Mouse (Mus musculus) activated CD4-positive, CD25-positive, alpha-beta regulatory T cell, adult 4 months (primary cell): ENCODE results near the gene Hs3st4. TPM values are rescaled to one million over a fixed set of nuclear protein-coding genes. Genes with fewer than 3 reads are reported as not detected.

Experiments
- ATAC-seq: one replicate; pipeline ENCODE4 v1.8.0; 2017
- polyA plus RNA-seq, 2 experiments: library from polyadenylated mRNA; unstranded; fragments of 100-300 nt; shearing (Covaris generic); gene quantifications; one replicate each; pipeline ENCODE4 v1.2.1; 2017

Hs3st4 gene
- not detected for polyA plus RNA-seq

DNA sequence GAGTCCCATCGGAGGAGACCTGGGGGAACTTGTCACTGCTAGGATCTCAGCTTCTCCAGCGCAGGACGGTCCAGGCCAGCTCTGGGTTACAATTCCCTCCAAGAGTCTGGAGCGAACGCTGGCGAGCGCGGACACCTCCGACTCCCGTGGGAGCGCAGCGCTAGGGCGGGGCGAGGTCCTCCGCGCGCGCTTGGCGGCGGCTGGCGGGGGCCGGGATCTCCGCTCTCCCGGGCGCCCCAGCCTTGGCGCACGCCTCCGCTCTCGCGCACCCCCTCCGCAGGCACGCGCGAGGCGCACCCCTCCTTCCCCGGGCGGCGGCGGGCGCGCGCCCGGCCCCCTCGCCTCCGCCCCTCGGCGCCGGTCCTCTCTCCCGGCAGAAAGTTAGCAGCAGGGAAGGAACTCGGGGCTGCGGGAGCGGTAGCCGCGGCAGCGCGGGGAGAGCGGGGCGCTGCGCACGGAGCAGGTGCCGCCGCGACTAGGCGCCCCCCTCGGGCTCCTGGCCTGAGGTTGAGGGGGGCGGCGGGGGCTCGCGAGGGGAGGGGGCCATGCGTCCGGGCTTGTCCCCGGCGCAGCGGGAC is at the start of gene Hs3st4:
Gene Hs3st4, plus strand, starts transcription at position 409 of the 578 bp plus-strand sequence.
- no peak for ATAC-seq

DNA sequence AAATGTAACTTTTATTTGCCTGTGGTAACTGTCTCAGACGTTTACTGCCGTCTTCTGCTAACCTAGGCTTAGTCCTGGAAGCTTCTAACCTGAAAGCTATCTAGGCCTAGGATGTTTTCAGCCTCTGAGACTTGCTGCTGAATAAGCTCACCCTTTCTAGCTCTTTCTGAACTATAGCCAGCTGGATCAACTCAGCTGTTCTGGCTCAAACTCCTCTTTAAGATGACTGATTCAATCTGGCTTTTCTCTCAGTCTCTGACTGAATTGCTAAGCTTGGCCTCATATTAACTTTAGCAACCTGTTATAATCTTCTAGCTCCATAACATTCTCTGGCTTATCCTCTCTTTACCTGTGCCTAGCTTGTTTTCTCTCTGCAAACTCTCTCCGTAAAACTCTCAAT is 35.8 kb upstream of the Hs3st4 start:
- no peak for ATAC-seq

DNA sequence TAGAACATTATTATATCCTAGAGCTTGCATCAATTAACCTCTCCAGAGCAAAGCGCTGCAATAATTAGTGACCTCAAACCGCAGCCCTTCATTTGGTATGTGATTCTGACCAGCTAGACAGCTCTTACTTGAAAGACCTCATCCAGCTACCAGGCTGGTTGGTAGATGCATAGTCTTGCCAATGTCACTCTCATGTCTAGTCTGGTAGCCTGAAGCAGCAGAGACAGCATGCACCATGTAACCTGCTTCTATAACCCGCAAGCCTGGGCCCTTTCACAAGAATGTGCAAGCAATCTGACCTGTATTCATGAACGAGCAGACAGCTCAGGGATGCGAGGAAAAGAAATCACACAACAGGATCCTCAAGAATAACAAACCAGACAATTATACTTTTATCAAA is 19.6 kb upstream of the Hs3st4 start:
- no peak for ATAC-seq

DNA sequence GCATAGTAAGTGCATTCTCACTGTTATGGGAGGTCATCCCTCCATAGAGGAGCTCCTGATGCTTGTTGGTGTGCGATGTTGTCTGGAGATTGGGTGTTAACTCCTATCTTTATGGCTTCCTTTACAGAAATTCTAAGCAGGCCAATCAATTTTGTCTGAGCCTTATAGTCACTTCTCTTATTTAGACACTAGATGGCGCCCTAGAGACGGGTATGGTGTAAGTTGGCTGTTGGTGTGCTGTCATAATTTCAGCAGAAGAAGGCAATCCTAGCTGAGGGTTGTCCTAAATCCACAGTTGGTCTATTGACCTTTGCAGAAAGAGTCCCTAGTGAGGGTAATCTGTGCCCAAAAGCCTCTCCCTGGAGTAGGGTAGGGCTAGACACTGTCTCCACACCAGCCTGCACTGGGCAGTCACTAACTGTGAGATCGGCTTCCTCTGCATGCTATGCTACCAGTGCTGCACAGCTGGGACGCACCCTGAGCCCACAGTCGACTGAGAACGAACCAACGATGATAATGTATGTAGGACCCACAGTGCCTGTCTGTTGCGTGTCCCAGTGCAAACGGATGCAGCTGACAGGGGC is 18.0 kb upstream of the Hs3st4 start:
- ATAC-seq, result no peak

DNA sequence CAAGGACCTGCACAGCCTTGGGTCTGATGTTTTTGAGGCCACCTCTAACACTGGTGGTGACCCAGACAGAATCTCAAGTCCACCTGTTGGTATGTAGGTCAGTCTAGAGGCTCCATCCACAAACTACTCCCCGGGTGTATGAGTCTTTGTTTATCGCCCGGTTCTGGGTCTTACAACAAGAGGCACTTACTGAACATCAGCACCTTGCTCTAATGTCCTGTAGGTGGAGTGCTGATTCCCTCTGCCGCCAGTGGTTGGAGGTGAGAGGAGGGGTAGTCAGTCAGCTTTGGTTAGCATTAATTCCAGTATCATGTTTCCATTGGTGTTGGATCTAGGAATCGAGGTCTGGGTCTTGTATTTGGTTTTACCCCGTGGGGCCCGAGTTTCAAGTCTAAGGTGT is 17.2 kb upstream of the Hs3st4 start:
- ATAC-seq, result no peak

DNA sequence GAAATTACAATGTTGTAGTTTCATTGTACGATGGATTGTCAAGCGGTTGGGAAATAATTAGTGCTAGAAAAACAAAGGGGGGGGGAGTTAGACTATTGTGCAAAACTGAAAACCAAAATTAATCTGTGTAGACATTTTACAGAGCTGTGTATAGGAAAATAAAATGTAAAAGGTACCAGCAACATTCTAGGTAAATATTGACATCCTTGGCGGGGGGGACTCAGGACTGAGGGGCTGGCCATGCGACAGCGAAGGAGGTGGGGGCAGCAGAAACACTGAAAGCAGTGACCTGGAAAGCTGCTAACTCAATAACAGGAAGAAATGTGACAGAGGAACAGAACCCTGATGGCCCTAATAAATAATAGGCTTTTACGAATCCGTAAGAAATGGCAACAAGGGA is 7.2 kb upstream of the Hs3st4 start:
- ATAC-seq, result no peak

DNA sequence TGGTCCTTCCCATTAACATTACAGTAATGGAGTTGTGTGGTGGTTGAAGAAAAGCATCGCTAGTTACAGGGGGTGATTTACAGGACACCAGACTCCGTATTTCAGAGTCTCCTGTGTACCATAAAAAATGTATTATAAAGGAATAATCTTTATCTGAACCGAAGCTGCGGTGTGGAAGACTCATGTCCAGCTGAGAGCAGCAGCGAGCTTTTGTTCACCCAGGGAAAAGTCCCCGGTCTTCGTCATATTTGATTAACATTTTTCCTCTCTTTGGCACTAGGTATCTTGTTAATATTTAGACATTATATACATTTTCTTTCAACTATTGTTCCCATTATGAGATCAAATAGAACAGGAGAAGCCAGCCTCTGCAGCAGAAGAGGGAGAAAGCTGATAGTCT is 1.2 kb upstream of the Hs3st4 start:
- ATAC-seq, result no peak

DNA sequence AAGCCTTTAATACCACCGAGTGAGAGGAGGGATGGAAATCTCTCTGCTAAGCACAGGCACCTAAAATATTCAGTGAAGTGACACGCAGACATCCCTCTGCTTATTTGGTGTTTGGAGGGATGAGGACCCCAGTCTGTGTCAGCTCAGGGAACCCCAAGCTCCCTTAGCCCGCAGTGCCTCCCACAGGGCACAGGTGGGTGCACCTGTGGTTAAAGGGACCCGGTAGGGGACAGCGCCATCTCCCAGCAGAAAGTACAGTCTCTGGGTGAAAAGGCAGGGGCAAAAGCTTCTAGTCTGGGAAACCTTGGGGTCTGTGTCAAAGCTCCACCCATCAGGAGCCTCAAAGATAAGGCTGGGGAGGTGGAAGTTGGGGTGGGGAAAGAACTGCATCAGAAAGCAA is 659 bp upstream of the Hs3st4 start:
- no peak for ATAC-seq

DNA sequence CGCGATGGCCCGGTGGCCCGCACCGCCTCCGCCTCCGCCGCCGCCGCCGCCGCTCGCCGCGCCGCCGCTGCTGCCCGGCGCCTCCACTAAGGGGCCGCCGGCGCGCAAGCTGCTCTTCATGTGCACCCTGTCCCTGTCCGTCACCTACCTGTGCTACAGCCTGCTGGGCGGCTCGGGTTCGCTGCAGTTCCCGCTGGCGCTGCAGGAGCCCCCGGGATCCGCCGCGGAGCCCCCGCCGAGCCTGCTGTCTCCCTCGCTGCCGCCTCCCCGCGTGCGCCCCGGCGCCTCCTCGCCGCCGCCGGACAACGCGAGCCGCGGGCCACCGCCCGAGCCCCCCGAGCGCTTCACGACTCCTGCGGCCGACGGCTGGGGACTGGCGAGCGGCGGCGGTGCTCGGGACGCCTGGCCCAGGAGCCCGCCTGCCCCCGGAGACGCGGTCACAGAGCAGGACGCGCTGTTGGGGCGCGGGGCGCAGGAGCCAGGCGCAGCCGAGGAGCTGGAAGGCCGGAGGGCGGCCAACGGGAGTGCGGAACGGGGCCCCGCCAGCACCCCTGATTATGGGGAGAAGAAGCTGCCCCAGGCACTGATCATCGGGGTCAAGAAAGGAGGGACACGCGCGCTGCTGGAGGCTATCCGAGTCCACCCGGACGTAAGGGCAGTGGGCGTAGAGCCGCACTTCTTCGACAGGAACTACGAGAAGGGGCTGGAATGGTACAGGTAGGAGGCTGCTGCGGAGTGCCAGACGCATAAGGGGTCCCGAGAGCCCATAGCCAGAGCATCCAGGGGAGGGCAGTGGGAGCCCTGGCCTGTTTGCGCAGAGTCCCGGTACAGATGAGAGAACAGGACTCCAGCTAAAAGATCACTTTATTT is 743 bp downstream of the Hs3st4 start:
- no peak for ATAC-seq

DNA sequence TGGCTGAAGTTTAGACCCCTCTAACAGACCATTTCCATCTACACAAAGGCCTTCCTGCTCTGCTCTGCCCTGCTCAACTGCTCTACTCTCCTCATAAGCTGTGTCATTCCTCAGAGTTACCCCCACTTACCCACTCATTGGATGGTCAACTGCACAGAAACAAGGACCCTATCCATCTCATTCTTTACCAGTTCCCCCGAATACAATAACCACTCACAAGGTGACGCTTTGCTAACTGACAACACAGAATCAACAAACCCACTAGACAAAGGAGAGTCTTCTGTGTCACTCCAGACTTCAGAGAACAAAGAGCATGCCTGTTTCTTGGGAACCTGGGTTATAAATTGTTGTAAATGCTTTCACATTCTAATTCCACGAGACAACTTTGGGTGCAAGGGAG is 9.5 kb downstream of the Hs3st4 start:
- no peak for ATAC-seq

DNA sequence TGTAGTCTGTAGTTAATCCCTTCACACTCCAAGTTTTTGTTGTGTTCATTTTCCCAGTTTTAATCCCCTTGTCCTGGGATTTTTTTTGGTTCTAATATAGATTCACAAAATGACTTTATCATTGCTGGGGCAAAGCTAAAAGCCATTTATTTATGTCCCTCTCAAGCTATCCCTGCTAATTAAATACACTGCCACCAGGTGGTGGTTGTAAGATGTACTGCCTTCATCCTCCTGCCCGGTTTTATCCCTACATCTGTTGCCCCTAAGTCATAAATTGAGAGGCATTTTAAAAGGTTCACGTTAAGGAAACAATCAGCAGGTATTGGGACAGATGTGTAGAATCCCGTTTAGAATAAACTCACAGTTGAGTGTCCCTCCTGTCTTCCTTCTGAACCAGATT is 14.6 kb downstream of the Hs3st4 start:
- ATAC-seq, result no peak

DNA sequence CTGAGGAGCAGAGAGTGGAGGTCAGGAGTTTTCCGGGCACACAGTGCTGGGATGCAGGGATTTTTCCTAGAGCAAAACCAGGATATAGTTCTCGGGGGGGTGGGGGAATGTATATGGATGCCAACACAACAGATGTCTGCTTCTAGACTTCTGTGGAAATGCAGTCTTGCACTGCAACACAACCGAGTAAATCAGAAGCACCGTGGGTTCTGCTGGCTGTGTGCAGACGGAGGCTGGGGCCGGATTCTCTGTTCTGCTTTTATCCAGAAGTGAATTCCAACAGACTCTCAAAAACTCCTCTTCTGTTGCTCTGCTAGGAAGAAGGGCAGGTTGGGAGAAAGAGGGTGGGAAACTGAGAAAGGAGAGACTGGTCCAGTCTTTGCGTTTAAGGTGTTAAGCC is 15.9 kb downstream of the Hs3st4 start:
- no peak for ATAC-seq

DNA sequence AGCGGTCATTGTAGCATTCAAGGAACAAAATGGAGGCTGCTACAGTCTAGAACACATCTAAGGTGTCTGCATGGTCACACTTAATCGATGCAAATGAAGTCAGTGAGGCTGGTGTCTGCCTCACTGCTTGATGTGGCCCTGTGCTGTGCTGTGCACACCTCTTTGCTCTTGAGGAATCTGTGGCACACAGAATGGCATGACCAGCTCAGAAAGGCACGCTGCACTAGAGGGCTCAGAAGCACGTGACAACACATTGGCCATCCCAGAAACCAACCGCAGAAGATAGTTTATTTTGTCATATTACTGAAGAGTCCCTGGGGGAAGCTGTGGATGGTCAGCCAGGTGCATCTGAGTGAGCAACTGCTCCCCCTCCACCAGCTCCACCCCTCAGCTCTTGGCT is 44.2 kb downstream of the Hs3st4 start:
- no peak for ATAC-seq

DNA sequence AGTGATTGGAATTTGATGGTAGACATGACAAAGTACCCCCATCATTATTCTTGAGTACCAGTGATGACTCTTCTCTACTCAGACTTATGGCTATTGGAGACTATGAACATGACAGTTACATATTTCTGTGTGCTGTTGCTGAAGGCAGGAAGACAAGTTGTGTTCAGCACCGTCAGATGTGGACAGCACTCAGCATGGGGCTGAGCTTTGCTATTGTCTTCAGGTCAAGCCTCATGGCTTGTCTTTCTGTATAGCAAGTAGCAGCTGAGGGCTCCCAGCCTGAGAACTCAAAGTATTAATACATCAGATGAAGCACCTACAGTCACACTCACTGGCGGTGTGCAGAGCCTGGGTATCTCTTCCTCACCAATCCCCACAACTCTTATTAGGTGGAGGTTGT is 49.6 kb downstream of the Hs3st4 start:
- ATAC-seq, result no peak

DNA sequence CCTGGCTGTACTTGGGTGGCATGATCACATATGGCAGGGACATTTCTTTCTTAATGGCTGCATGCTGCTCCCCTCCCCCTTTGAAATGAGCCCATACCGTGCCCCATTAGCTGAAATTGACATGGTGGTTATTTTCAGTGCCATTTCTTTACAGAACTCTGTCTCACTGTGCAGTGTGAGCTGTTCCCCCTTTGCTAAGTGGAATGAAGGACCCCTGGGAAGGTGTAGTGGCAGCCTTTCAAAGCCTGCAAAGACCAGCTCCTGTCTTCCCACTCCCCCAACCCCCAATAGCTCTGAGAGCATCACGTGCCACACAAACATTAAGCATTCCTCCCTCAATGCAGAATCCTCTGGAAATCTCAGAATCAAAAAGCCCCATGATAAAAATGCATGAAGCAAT is 50.7 kb downstream of the Hs3st4 start:
- ATAC-seq, result no peak

DNA sequence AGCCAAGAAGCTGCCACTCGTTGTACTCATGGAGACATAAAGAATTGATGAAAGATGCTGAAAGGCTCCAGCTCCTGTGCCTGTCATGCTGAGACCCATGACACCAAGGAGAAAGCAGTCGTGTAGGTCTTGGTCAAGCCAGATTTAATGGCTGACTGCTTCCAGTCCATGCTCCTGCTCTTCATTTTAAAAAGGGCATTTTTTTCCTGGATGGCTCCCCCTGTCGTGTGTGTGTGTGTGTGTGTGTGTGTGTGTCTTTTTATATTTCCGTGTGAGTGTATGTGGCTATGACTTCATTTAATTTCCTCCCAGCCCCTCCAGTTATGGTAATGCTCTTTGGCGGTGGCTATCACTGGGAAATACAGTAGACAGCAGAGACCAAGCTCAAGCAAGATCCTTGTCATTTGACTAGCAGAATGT is 54.6 kb downstream of the Hs3st4 start:
- no peak for ATAC-seq

DNA sequence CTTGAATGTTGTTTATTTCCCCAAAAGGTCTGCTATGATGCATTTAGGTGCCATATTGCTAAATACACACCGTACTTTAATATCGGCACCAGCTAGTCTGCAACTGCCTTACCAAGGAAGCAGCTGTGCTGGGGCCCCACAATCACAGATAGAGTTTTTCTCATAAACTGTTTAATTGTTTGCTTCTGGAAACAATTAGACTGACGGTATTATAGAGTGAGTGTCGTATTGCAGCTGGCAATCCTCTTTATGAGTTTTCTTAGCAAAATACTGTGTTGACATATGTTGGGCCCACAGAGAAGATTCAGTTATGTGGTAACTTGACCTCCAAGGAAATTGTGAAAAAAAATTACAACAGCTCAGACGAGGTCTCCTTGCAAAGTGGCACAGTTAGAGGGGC is 56.5 kb downstream of the Hs3st4 start:
- ATAC-seq, result no peak

DNA sequence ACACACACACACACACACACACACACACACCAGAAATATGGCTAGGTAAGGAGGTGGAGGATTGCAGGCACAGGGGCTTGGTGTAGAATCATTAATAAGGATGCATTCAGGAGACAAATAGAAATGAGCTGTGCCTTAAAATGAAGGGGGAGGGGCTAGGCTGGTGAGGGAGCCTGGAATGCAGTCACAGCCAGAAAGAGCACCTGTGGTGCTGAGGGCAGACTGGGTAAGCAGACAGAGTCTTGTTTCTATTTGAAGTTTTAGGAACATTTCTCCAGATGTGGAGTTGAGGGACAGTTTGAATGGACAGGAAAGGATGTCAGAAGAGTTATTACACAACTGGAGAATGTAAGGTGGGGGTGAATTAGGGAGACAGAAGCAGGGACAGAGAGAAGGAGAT is 64.7 kb downstream of the Hs3st4 start:
- no peak for ATAC-seq

DNA sequence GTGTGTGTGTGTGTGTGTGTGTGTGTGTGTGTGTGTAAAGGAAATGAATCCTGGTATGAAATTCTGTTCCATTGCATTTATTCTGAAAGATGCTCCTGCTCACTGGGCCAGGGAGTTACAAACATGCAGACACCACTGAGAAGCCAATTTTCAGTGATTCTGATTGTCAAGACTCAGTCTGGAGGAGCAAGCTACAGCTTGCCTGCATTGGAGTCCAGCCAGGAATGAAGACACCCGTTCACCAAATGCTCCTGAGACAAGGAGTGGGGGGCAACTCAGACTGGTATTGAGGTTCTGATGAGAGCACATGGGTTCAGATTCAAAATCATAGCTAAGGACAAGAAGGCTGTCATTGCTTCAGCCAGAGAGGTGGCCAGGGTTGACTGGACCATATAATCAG is 66.3 kb downstream of the Hs3st4 start:
- ATAC-seq, result no peak

DNA sequence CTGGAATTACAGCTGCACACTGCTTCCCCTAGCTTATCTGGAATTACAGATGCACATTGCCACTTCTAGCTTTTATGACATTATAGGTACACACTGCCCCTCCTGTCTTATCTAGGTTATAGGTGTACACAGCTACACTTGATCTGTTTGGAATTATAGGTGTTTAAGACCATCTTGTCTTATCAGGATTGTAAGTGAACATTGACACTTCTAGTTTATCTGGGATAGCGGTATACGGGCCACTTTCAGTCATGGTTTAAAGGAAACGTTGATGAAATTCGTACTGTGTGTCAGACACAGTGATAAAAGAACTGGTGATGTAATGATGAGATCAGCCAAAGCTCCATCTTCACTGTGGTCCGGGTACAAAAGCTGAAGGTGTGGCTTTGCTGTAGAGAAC is 67.8 kb downstream of the Hs3st4 start:
- ATAC-seq, result no peak

DNA sequence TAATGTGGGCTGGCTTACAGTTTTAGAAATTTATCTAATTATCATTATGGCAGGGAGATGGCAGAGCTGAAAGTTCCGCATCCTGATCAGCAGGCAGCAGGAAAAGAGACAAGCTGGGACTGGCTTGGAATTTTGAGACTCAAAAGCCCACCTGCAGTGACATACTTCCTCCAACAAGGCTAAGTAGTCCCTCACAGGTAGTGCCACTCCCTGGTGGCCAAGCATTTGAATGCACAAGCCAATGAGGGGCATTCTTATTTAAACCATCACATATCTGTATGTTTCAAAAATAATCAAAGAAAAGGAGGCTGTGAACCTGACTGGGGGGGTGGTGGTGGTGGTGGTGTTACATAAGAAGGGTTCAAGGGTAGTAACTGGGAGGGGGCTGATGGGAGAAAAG is 101.1 kb downstream of the Hs3st4 start:
- ATAC-seq, result no peak

DNA sequence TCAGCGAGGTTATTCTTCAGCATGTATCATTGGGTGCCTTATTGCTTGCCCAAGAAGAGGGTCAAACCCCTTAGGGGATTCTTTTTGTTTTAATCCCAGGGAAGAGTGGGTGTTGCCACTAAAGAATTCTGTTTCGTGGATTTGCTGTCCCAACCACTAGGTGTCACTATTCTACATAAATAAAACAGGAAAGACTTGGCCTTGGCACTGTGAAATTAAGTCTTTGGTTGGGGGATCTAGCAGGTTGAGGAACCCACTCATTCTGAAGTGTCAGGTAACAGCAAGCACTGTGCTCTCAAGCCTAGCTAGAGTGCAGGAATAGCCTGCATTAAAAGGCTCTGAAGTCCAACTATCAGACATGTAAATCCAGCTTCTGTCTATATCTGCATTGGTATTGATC is 146.3 kb downstream of the Hs3st4 start:
- ATAC-seq, result no peak

DNA sequence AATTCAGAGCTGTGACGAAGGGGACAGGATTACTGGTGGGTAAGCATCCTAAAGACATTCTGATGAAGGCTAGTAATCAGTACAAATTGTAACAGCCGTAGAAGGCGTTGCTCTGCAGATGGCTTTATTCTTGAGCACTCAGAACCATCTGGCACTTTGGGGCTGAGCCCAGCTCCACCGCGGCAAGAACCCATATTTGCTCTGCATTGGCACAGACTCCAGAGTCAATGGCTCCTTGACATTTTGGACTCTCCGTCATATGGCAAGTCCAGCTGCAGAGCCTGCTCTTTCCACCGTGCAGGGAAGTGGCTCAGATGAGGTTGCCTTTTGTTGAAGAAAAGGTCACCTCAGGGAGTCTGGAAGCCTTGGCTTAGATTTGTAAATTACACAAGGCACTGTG is 148.6 kb downstream of the Hs3st4 start:
- ATAC-seq, result no peak

DNA sequence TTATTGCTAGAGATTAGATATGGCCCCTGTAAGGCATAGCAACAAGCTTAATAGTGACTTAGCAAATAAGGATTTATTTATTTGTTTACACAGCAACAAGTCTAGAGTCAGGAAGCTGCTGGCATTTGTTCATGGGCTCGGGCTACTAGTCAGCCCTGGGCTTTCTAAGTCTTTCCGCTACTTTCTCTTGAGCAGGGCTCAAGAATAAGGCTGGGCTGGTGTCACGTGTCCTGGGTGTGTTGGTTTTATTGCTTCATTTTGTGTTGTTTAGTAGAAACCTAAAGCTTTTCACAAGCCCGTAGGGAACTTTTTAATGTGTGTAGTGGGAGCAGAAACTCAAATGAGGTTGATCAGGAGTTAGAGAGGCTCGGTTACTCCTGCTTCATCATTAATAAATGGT is 153.5 kb downstream of the Hs3st4 start:
- ATAC-seq, result no peak
